Mouse (Mus musculus) hindbrain, embryonic 13.5 days (tissue): Measurements from ENCODE around the gene Tnfrsf13b. TPM values are rescaled to one million over a fixed set of nuclear protein-coding genes. Genes with fewer than 3 reads are reported as not detected.
A peak's percentile ranks its signal among the peaks of the same experiment; 100 is the strongest.
"Not testable (repeated sequence)": the region's sequence is repeated elsewhere in the genome, so short reads cannot be mapped to it uniquely, and the experiment has no call there.

Experiments used
- ATAC-seq: fragments of 200-750 bp; cut with Nextera tagmentation; 2 replicates; pipeline ENCODE4 v1.8.0; 2017; ENCODE audit warnings: moderate TSS enrichment; ENCODE audit not compliant: low FRiP score
- H3K27ac ChIP-seq: fragments of 300-500 bp; sonication (generic); 2 replicates; pipeline ENCODE4 v1.5.1; 2015; ENCODE audit warnings: inconsistent platforms, mild to moderate bottlenecking, moderate library complexity
- H3K27me3 ChIP-seq: fragments of 300-500 bp; sonication (generic); 2 replicates; pipeline ENCODE4 v1.6.1; 2015; ENCODE audit warnings: mild to moderate bottlenecking, inconsistent platforms
- H3K36me3 ChIP-seq: fragments of 300-500 bp; sonication (generic); 2 replicates; pipeline ENCODE4 v1.6.1; 2015; ENCODE audit warnings: mild to moderate bottlenecking, inconsistent platforms
- H3K4me1 ChIP-seq: fragments of 300-500 bp; sonication (generic); replicated peaks from 2 replicates; pipeline ENCODE4 v1.6.1; 2015; ENCODE audit warnings: inconsistent platforms
- H3K4me2 ChIP-seq: fragments of 300-500 bp; sonication (generic); 2 replicates; pipeline ENCODE4 v1.6.1; 2015; ENCODE audit warnings: inconsistent platforms, mild to moderate bottlenecking, moderate library complexity
- H3K4me3 ChIP-seq: fragments of 300-500 bp; sonication (generic); 2 replicates; pipeline ENCODE4 v1.5.1; 2015; ENCODE audit warnings: mild to moderate bottlenecking, inconsistent platforms
- H3K9ac ChIP-seq: fragments of 300-500 bp; sonication (generic); 2 replicates; pipeline ENCODE4 v1.6.1; 2015; ENCODE audit warnings: mild to moderate bottlenecking, inconsistent platforms
- H3K9me3 ChIP-seq: fragments of 300-500 bp; sonication (generic); 2 replicates; pipeline ENCODE4 v1.6.1; 2016; ENCODE audit warnings: inconsistent platforms
- whole genome bisulfite sequencing: fragments of 180-500 bp; shearing (Covaris S2); methylation state at CpG from one replicate; pipeline ENCODE4 v1.1.7; 2015; 5-methylcytosine and 5-hydroxymethylcytosine counted together
- polyA plus RNA-seq: library from polyadenylated mRNA; unstranded; fragments of >200 nt; fragmentation: Nextera tagmentation; extraction: Ambion mirVana; gene quantifications from 2 replicates; pipeline ENCODE4 v1.2.1, GENCODE M21; 2015

The Tnfrsf13b gene
- polyA plus RNA-seq, 1 experiment from 2014 or later = 1.1 TPM

DNA sequence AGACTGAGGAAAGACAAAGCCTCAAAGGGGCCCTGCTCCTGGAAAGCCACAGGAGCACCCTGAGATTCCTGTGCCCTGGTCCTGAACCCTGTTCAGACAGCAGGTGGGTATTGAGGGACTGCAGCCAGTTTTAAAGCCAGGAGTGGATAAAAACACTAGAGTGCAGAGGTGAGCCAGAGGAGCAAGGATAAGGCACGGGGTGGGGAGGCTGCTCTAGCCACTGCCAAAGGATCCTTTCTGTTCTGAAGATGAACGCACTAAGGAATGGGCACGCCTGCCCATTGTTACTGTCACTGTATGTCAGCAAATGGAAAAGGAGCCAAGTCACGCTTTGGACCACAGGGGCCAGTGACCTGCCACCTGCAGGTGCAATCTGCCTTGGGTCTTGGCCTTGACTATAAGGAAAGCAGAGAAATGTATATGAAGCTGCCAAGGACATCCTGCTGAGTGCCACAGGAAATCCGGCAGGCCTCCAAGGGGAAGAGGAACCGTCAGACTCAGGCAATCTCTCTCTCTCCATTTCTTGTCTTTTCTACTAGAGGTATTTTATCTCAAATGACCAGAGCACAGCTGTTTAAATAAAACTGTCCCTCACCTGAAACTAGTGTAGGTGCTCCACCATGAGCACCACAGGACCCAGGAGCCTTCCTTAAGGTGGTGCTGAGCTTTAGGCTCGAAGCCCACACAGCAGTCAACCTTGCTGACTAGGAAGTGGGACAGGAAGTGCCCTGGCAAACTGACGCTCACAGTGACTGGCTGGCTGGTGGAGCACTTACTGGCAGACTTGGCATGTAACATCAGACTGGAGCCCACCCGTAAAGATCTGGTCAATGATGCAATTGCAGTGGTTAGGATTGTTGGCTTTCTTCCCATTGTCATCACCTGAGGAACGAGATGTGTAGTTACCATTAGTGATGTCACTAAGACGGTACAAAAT, 33.5 kb downstream of the Tnfrsf13b start:
- H3K27me3 ChIP-seq = no peaks in the 10 kb centered on the region
- no peak for ATAC-seq
- no peaks in the 10 kb centered on the region; the same call in 1 of the 2 replicates for H3K4me1 ChIP-seq
- no peak overlapping the region; the same call in 1 of the 2 replicates for H3K9ac ChIP-seq
- no peak overlapping the region for H3K4me3 ChIP-seq
- no peaks in the 10 kb centered on the region for H3K9me3 ChIP-seq
- no peak overlapping the region for H3K4me2 ChIP-seq
- H3K36me3 ChIP-seq = peaks cover 99% of the 10 kb centered on the region
- 81% methylated on average over 11 of the region's 11 CpGs for WGBS
- no peak overlapping the region for H3K27ac ChIP-seq

DNA sequence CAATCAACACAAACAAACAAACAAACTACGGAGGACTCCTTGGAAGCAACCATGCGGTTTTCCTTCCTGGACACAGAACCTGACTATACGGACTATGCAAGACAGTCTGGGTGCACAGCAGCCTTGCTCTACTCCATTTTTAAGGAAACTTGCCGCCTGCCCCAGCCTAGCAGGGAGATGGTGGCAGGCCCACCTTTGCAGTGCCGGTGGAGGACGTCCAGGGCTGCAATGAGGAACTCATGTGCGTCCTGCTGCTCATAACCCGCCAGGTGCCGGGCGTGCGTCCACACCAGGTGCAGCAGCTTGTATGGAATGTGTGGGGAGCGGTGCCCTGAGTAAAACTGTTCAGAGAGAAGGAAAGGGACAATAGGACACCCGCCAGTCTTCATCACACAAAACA, 34.6 kb downstream of the Tnfrsf13b start:
- no peak for ATAC-seq
- 95% methylated on average over 13 of the region's 13 CpGs for WGBS

DNA sequence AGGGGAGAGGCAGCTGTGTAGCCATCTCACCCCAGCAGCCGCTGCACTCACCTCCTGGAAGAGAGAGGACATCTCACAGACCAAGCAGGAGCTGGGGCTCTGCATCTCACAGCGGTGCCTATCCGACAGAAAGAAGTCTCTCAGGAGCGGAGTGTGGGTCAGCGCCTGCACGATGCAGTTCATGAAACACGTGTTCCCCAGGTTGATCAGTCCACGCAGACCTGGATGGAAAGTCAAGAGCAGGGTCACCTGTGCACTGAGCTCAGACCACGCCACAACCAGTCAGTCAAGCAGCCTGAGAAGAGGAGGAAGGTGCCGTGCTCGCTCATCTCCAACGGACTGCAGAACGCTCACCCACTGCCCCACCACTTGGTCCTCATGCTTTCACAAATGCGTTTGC, 36.2 kb downstream of the Tnfrsf13b start:
- H3K9ac ChIP-seq = no peak overlapping the region
- H3K9me3 ChIP-seq = no peaks in the 10 kb centered on the region
- peaks cover 5% of the 10 kb centered on the region; the same call in 1 of the 2 replicates for H3K4me1 ChIP-seq
- WGBS = 95% methylated on average over 14 of the region's 14 CpGs
- ATAC-seq = no peak
- peaks cover 98% of the 10 kb centered on the region for H3K36me3 ChIP-seq
- no peak overlapping the region for H3K4me3 ChIP-seq
- H3K27me3 ChIP-seq = no peaks in the 10 kb centered on the region
- H3K27ac ChIP-seq = no peak overlapping the region
- no peak overlapping the region for H3K4me2 ChIP-seq

More for the DNA sequence above, 34.6 kb downstream of the Tnfrsf13b start:
- Histone ChIP-seq H3K9ac (no peak overlapping the region), H3K9me3 (no peaks in the 10 kb centered on the region), H3K4me1 (no peaks in the 10 kb centered on the region; the same call in 1 of the 2 replicates), H3K36me3 (peaks cover 98% of the 10 kb centered on the region), H3K4me2 (no peak overlapping the region), H3K4me3 (no peak overlapping the region), H3K27ac (no peak overlapping the region), H3K27me3 (no peaks in the 10 kb centered on the region)

DNA sequence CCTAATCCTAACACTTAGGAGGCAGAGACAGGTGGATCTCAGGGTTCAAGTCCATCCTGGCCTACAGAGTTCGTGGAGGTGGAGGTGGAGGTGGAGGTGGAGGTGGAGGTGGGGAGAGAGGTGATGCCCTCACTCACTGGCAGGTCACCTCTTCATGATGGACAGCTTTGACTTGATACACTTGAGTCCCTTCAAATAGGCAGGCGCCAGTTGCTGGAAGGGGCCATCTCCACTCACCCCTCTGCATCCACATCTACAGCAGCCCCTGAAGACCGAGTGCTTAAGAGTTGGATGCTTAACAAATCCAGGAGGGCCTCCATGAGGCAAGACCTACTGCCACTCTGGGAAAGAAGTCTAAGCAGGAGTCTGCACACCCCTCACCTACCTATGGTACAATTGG, 36.8 kb downstream of the Tnfrsf13b start:
- H3K4me2 ChIP-seq = no peak overlapping the region
- no peak overlapping the region for H3K27ac ChIP-seq
- H3K4me1 ChIP-seq = peaks cover 10% of the 10 kb centered on the region
- H3K9ac ChIP-seq = no peak overlapping the region
- peaks cover 96% of the 10 kb centered on the region for H3K36me3 ChIP-seq
- 96% methylated on average over 3 of the region's 3 CpGs for WGBS
- H3K9me3 ChIP-seq = no peaks in the 10 kb centered on the region
- no peak overlapping the region for H3K4me3 ChIP-seq
- H3K27me3 ChIP-seq = no peaks in the 10 kb centered on the region
- ATAC-seq = no peak

DNA sequence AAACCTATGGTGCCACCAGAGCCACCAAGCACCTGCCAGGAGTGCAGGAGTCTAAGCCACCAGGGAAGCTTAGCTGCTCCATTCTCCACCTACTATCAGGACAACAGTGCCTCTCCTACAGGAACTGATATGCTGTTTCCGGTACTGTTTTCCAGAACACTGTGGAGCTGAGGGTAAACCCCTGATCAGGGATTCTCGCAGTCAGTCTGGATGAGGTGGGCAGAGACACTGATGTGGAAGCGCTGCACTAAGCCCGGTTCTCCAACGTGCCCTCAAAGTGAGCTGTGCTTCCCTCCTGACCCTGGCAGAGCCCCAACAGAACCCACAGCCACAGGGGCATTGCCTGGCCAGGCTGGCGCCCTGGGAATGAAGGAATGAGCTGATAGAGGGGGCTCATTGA, 37.8 kb downstream of the Tnfrsf13b start:
- ATAC-seq = no peak
- Histone ChIP-seq H3K27ac (no peak overlapping the region), H3K9me3 (no peaks in the 10 kb centered on the region), H3K4me3 (no peak overlapping the region), H3K4me2 (no peak overlapping the region), H3K9ac (no peak overlapping the region), H3K36me3 (peaks cover 87% of the 10 kb centered on the region), H3K4me1 (peaks cover 20% of the 10 kb centered on the region), H3K27me3 (no peaks in the 10 kb centered on the region)
- 95% methylated on average over 6 of the region's 6 CpGs for WGBS

DNA sequence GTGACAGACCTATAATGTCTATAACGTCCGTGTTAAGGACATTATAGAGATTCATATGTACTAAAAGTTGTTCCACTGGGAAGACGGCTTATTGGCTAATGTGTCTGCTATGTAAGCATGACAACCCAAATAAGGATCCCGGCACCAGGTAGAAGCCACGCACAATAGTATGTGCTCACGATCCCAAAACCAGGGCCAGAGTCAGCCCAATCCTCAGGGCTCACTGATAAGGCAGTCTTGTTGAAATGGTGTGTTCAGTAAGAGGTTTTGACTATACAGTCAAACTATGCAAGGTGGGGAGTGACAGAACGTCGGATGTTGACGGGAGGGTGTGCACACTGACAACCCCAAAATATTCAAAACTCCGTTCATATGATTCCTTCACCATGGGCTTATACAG, 38.3 kb downstream of the Tnfrsf13b start:
- H3K36me3 ChIP-seq = peaks cover 82% of the 10 kb centered on the region
- peaks cover 26% of the 10 kb centered on the region for H3K4me1 ChIP-seq
- H3K27me3 ChIP-seq = no peaks in the 10 kb centered on the region
- WGBS = 95% methylated on average over 10 of the region's 10 CpGs
- H3K4me3 ChIP-seq = no peak overlapping the region
- no peaks in the 10 kb centered on the region for H3K9me3 ChIP-seq
- H3K4me2 ChIP-seq = no peak overlapping the region
- H3K27ac ChIP-seq = no peak overlapping the region
- no peak for ATAC-seq
- no peak overlapping the region for H3K9ac ChIP-seq

DNA sequence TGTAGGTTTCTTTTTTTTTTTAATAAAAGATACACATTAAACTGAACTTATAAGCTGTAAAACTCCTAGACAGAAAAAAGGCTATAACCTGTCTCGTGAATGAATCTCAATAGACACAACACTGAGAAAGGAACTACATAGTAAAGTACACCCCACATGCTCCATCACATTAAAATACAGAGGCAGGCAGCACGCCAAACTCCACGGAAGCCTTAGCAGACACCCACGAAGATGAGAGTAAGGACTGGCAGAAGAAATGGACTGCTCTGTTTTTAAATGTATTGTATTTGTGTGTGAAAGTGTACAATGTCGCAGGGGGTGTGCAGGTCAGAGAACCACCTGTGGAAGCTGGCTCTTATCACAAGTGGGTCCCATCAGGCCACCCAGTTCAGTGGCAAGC, 43.6 kb downstream of the Tnfrsf13b start:
- no peak overlapping the region for H3K27ac ChIP-seq
- H3K9me3 ChIP-seq = no peaks in the 10 kb centered on the region
- peaks cover 29% of the 10 kb centered on the region for H3K36me3 ChIP-seq
- H3K4me1 ChIP-seq = peaks cover 63% of the 10 kb centered on the region
- no peak overlapping the region for H3K4me3 ChIP-seq
- no peak for ATAC-seq
- H3K9ac ChIP-seq = no peak overlapping the region
- peak overlapping the region; percentile 76 for H3K4me2 ChIP-seq
- WGBS = 85% methylated on average over 5 of the region's 5 CpGs
- H3K27me3 ChIP-seq = no peaks in the 10 kb centered on the region

DNA sequence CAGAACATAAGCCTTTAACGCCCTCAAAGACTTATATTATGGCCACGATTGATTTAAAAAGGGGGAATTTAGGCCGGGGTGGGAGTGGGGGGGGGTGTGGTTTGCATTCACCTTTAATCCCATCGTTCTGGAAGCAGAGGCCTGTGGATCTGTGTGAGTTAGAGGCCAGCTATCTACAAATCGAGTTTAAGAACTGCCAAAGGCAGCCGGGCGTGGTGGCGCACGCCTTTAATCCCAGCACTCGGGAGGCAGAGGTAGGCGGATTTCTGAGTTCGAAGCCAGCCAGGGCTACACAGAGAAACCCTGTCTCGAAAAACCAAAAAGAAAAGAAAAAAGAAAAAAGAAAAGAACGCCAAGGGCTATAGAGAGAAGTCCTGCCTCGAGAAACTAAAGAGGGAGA, 46.9 kb downstream of the Tnfrsf13b start:
- Histone ChIP-seq H3K4me2 (peak overlapping the region; percentile 76), H3K4me3 (peak overlapping the region; percentile 99), H3K9ac (peak overlapping the region; percentile 100), H3K4me1 (peaks cover 57% of the 10 kb centered on the region)
- not testable (repeated sequence) for ATAC-seq, H3K36me3 ChIP-seq, H3K27me3 ChIP-seq, H3K27ac ChIP-seq, H3K9me3 ChIP-seq
- 37% methylated on average over 15 of the region's 15 CpGs for WGBS

DNA sequence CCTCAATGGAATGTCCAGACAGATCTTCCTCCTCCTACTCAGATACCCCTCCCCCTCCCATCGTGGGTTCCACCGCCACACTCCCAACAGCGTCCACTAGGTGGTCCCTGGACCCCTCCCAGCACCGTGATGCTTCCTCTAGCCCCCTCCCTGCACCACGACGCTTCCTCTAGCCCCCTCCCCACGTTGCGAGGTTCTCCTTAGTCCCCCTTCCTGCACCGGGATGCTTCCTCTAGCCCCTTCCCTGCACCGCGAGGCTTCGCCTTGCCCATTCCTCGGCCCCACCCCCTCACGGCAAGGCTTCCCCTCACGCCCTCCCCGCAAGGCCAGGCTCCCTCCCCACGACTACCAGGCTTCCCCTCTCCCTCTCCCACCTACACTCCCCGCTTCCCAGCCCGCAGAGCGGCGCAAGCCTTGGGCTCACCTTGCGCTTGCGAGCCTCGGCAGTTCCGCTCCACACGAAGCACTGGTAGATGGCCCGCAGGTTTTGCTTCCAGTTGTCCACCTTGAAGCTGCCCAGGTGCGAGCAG, 47.8 kb downstream of the Tnfrsf13b start:
- Histone ChIP-seq H3K4me1 (peaks cover 49% of the 10 kb centered on the region), H3K27me3 (no peaks in the 10 kb centered on the region), H3K27ac (peak overlapping the region; percentile 99), H3K9me3 (no peaks in the 10 kb centered on the region), H3K36me3 (no peaks in the 10 kb centered on the region), H3K4me3 (peak overlapping the region; percentile 99), H3K9ac (peak overlapping the region; percentile 100), H3K4me2 (peak overlapping the region; percentile 76)
- under 1% methylated on average over 28 of the region's 28 CpGs for WGBS
- ATAC-seq = peak; percentile 39

DNA sequence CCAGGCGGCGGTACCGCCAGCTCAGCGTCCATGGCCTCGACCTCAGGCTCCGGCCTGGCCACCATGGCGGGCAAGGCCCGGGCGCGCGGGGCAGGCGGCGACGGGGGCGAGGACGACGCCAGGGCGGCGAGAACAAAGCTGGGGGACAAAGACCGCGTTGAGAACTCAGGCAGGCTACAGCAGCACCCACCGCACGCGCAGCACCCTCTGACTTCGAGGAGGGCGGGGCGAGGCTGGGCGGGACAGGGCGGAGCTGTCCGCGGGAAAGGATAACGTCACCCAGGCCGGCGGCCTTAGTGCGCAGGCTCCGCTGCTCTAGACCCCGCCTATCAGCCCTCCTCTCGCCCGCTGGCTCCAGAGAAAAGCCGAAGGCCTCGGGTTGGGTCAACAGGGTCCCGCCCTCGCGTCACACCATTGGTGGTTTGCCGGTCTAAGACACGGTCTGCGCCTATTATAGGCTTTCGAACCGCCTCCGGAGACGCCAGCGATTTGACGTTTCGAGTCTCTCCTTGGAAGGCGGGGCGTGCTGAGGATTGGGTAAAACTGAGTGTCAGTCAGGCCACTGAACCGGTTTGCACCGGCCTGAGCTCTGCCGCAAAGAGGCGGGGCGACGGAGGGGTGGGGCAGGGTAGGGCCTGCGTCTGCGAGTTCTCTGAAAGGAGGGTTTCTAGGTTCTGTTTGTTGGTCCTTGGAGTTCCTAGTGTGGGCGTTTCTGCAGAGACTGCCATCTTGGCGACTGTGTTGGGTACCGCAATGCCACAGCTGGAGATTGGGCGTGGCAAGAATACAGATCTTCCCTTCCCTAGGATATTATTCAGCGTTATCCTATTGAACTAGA, 48.5 kb downstream of the Tnfrsf13b start, which contains the start of gene Usp22:
Gene Usp22 (minus strand): TSS at position 235 of the 838 bp plus-strand sequence.
- H3K4me1 ChIP-seq = peaks cover 43% of the 10 kb centered on the region
- peak within 1 kb of the TSS; percentile 76 for H3K4me2 ChIP-seq
- WGBS = under 1% methylated on average over 69 of the region's 69 CpGs
- peak within 1 kb of the TSS; percentile 99 for H3K27ac ChIP-seq
- no peaks in the 10 kb centered on the region for H3K27me3 ChIP-seq
- H3K4me3 ChIP-seq = peak within 1 kb of the TSS; percentile 99
- H3K9ac ChIP-seq = peak within 1 kb of the TSS; percentile 100
- ATAC-seq = peak; percentile 97
- no peaks in the 10 kb centered on the region for H3K9me3 ChIP-seq
- no peaks in the 10 kb centered on the region for H3K36me3 ChIP-seq

DNA sequence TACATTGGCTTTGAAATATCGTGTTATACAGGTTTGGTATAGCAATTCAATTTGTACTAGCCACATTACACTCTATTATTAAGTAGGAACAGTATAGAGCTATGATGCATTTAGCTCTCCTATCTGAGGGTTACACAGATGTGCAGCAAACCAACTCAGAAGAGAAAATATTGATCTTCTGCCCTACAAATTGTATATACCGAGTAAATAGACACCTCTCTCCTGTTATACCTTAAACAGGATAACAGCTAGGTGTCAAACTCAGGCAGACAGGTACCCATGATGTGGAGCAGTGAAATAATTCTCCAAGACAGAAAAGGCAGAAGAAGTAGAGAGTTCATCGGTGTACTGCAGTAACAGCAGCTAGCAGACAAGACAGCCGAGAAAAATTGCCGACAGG, 49.2 kb downstream of the Tnfrsf13b start:
- H3K9me3 ChIP-seq = no peaks in the 10 kb centered on the region
- H3K4me3 ChIP-seq = peak overlapping the region; percentile 0; the same call in 1 of the 2 replicates
- peak overlapping the region; percentile 48 for H3K4me2 ChIP-seq
- H3K36me3 ChIP-seq = no peaks in the 10 kb centered on the region
- ATAC-seq = no peak
- H3K9ac ChIP-seq = no peak overlapping the region
- H3K4me1 ChIP-seq = peaks cover 36% of the 10 kb centered on the region
- H3K27me3 ChIP-seq = no peaks in the 10 kb centered on the region
- peak overlapping the region; percentile 99 for H3K27ac ChIP-seq
- 60% methylated on average over 5 of the region's 5 CpGs for WGBS

DNA sequence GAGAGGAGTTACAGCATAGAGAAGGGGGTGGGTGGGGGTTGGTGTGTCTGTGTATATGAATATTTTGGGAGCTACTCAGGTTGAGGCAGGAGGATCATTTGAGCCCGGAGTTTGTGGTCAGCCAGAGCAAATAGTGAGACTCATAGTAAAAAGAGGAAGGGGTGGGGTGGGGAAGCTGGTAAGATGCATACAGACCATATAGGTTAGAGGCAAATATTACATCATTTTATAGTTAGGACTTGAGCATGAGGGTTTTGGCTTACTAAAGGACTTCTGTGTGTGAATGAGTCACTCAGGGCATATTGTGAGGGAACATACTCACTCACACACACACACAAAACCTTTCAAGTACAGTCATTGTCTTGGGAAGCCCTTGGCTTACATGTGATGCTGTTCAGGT, 49.8 kb downstream of the Tnfrsf13b start:
- 89% methylated on average over 1 of the region's 1 CpGs for WGBS
- Histone ChIP-seq H3K36me3 (no peaks in the 10 kb centered on the region), H3K4me3 (no peak overlapping the region), H3K4me2 (peak overlapping the region; percentile 48; the same call in 1 of the 2 replicates), H3K27ac (peak overlapping the region; percentile 99), H3K9ac (no peak overlapping the region), H3K4me1 (peaks cover 30% of the 10 kb centered on the region), H3K9me3 (no peaks in the 10 kb centered on the region), H3K27me3 (no peaks in the 10 kb centered on the region)
- ATAC-seq = no peak
